Mouse (Mus musculus): ENCODE data around the gene Akap2.

GRCm38 (mm10) chr4:57937292-57937691, 219.8 kb downstream of the Akap2 start:
- TF ChIP-seq POLR2A (IDR thresholded peaks at IDR 0.05; ENCODE audit: insufficient read length, low read depth) (no peak), TCF12 (IDR thresholded peaks at IDR 0.05; ENCODE audit: insufficient read depth, poor library complexity, severe bottlenecking) (no peak), POLR2AphosphoS2 (IDR thresholded peaks at IDR 0.05; ENCODE audit: insufficient read length, low read depth) (no peak), MYOD1 (IDR thresholded peaks at IDR 0.05; ENCODE audit: control insufficient read depth in 1 of 3, insufficient read length in 2 of 3, low read depth in 2 of 3) (no peak), SRF (IDR thresholded peaks at IDR 0.05; ENCODE audit: control insufficient read depth, insufficient read length, low read depth) (no peak), CEBPB (IDR thresholded peaks at IDR 0.05; ENCODE audit: insufficient read depth, poor library complexity, severe bottlenecking) (no peak), USF1 (IDR thresholded peaks at IDR 0.05; ENCODE audit: low read depth) (no peak)
